Mouse (Mus musculus): ENCODE data around the gene Gm6812. TPM values are rescaled to one million over a fixed set of nuclear protein-coding genes. Genes with fewer than 3 reads are reported as not detected.
"Not testable (repeated sequence)": the region's sequence is repeated elsewhere in the genome, so short reads cannot be mapped to it uniquely, and the experiment has no call there.

Gene Gm6812
- polyA plus RNA-seq (2017; shearing (Covaris generic)) = not detected

- not testable (repeated sequence) for ATAC-seq
Measured at GRCm38 (mm10) chrX:68892953-68893352, at the start of gene Gm6812. Gm6812 (minus strand) TSS chrX:68893053.

GRCm38 (mm10) chrX:68865145-68865544 lies 27.7 kb downstream of the Gm6812 start:
- no peak for ATAC-seq

Other genes starting within 250 kb of the Gm6812 start
- gene Fmr1, start 214.5 kb downstream of the Gm6812 start, polyA plus RNA-seq (2017; shearing (Covaris generic)) = 10 to 100 TPM; 21.9 to 25.2 (median 23.6) TPM
- gene Fmr1nb, start 131.2 kb downstream of the Gm6812 start, polyA plus RNA-seq (2017; shearing (Covaris generic)) = under 1 TPM in 1 of 3 experiments, not detected in 2; 0.43 TPM
- 1 to 10 TPM; 2.9 to 4.1 (median 2.9) TPM for gene Gm14698, start 72.0 kb downstream of the Gm6812 start, polyA plus RNA-seq (2017; shearing (Covaris generic))

Measured in inflammation-experienced regulatory T-cells, adult 6 months (primary cell).